Mouse (Mus musculus) stomach, postnatal 0 days (tissue): ENCODE measurements around the gene Plxnb2.

Source experiments
- CTCF ChIP-seq: IDR thresholded peaks from 2 replicates; pipeline ENCODE4 v1.5.1; 2016; ENCODE audit warnings: antibody characterized with exemption, low read depth, mild to moderate bottlenecking, moderate library complexity
- EP300 ChIP-seq: optimal IDR thresholded peaks from 2 replicates; pipeline ENCODE3; 2016; ENCODE audit warnings: antibody characterized with exemption

DNA sequence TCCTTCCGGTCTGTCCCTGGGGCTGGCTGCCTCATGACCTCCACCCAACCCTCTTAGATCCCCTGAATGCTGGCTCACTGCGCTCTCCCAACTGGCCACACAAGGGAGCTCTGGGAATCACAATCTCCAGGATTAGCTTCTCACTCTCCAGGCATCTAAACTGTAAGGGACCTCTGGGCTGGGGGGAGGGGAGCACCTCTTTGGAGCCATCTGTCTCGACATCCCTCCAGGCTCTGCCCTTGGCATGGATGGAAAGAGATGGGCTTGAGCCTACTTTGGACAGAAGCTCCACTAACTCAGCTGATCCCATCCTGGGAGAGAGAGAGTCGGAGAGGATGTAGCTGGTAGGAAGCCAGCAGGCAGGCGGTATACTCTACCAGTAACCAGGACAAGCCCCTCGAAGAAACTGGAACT is 1.7 kb upstream of the Plxnb2 start:
- TF ChIP-seq EP300 = no peak
- TF ChIP-seq CTCF = peak; percentile 60
